Mouse (Mus musculus) CH12.LX (cell line): Measurements from ENCODE around the gene Foxp1. TPM values are rescaled to one million over a fixed set of nuclear protein-coding genes. Genes with fewer than 3 reads are reported as not detected.

Experiments
- DNase-seq: peaks from one replicate; pipeline ENCODE4 v3.0.0-alpha.2; 2013; ENCODE audit errors: extremely low read depth
- H3K27ac ChIP-seq: 2 replicates; pipeline ENCODE4 v1.5.1; 2012; ENCODE audit warnings: low read depth, mild to moderate bottlenecking, control low read depth, moderate library complexity; ENCODE audit not compliant: insufficient read depth
- H3K27me3 ChIP-seq: replicated peaks from 2 replicates; pipeline ENCODE3; 2012; ENCODE audit warnings: inconsistent platforms
- H3K36me3 ChIP-seq, 2 experiments: replicated peaks in 1 of 2; 2 replicates each; pipeline versions ENCODE3 to v1.6.1; 2012; ENCODE audit warnings: inconsistent platforms in 1 of 2, low read length in 1 of 2, mild to moderate bottlenecking in 1 of 2, mixed read lengths in 1 of 2, moderate library complexity in 1 of 2; ENCODE audit not compliant: control insufficient read depth in 1 of 2, insufficient read depth in 1 of 2
- H3K4me1 ChIP-seq, 2 experiments: 2 replicates each; pipeline ENCODE4 v1.6.1; 2012; ENCODE audit warnings: inconsistent platforms in 1 of 2, moderate library complexity in 1 of 2; ENCODE audit not compliant: insufficient read depth in 2 of 2, control insufficient read depth in 1 of 2
- H3K4me2 ChIP-seq: 2 replicates; pipeline ENCODE4 v1.6.1; 2012; ENCODE audit warnings: low read depth, mild to moderate bottlenecking, control low read depth; ENCODE audit not compliant: poor library complexity, insufficient read depth, severe bottlenecking
- H3K4me3 ChIP-seq, 3 experiments: fragments of 150-350 bp in 1 of 3; sonication (generic) in 1 of 3; replicated peaks in 1 of 3; 2 replicates each; pipeline versions ENCODE3 to v1.5.1; 2011 to 2012; ENCODE audit warnings: low read depth in 2 of 3, low read length in 2 of 3, mild to moderate bottlenecking in 2 of 3, moderate library complexity in 2 of 3, control low read depth in 1 of 3, improper control_type of control experiment in 1 of 3, inconsistent platforms in 1 of 3, mixed read lengths in 1 of 3; ENCODE audit not compliant: poor library complexity in 1 of 3
- H3K79me2 ChIP-seq: replicated peaks from 2 replicates; pipeline ENCODE4 v1.6.1; 2012; ENCODE audit warnings: mild to moderate bottlenecking, moderate library complexity; ENCODE audit not compliant: control insufficient read depth, poor library complexity, insufficient read depth, severe bottlenecking; ENCODE audit errors: extremely low read depth
- H3K9ac ChIP-seq: 2 replicates; pipeline ENCODE4 v1.6.1; 2012; ENCODE audit warnings: low read depth, mild to moderate bottlenecking, control low read depth, moderate library complexity; ENCODE audit not compliant: insufficient read depth
- H3K9me3 ChIP-seq: replicated peaks from 2 replicates; pipeline ENCODE3; 2012; ENCODE audit warnings: low read length, inconsistent platforms, mixed read lengths
- BHLHE40 ChIP-seq: IDR thresholded peaks from 2 replicates; pipeline ENCODE4 v1.6.1; 2011; ENCODE audit warnings: mild to moderate bottlenecking, low read depth, low read length, improper control_type of control experiment
- CHD1 ChIP-seq: IDR thresholded peaks from 2 replicates; pipeline ENCODE4 v1.6.1; 2012; ENCODE audit warnings: low read depth, low read length, improper control_type of control experiment, inconsistent platforms
- E2F4 ChIP-seq: IDR thresholded peaks from 2 replicates; pipeline ENCODE4 v1.6.1; 2011; ENCODE audit warnings: low read depth, low read length, improper control_type of control experiment; ENCODE audit not compliant: insufficient replicate concordance
- ELF1 ChIP-seq: IDR thresholded peaks from 2 replicates; pipeline ENCODE4 v1.6.1; 2014; ENCODE audit warnings: low read depth, mild to moderate bottlenecking, inconsistent platforms, low read length, improper control_type of control experiment
- EP300 ChIP-seq: IDR thresholded peaks from 2 replicates; pipeline ENCODE4 v1.6.1; 2011; ENCODE audit warnings: low read length, improper control_type of control experiment
- ETS1 ChIP-seq: conservative IDR thresholded peaks from 2 replicates; pipeline ENCODE4 v1.6.1; 2012; ENCODE audit warnings: low read depth, mild to moderate bottlenecking, inconsistent platforms, low read length, improper control_type of control experiment, moderate library complexity
- IRF4 ChIP-seq: IDR thresholded peaks from 2 replicates; pipeline ENCODE4 v1.6.1; 2014; ENCODE audit warnings: low read depth, mild to moderate bottlenecking, inconsistent platforms, low read length, improper control_type of control experiment
- KAT2A ChIP-seq: IDR thresholded peaks from 2 replicates; pipeline ENCODE4 v1.6.1; 2012; ENCODE audit warnings: low read length, improper control_type of control experiment, inconsistent platforms; ENCODE audit not compliant: insufficient replicate concordance
- MAFK ChIP-seq: IDR thresholded peaks from 2 replicates; pipeline ENCODE4 v1.6.1; 2011; ENCODE audit warnings: low read length, improper control_type of control experiment; ENCODE audit not compliant: insufficient replicate concordance
- MAZ ChIP-seq: IDR thresholded peaks from 2 replicates; pipeline ENCODE4 v1.6.1; 2012; ENCODE audit warnings: low read depth, mild to moderate bottlenecking, inconsistent platforms, low read length, improper control_type of control experiment, moderate library complexity
- MEF2A ChIP-seq: IDR thresholded peaks from 2 replicates; pipeline ENCODE4 v1.6.1; 2014; ENCODE audit warnings: low read depth, mild to moderate bottlenecking, inconsistent platforms, low read length, improper control_type of control experiment, borderline replicate concordance
- MXI1 ChIP-seq: IDR thresholded peaks from 2 replicates; pipeline ENCODE4 v1.6.1; 2011; ENCODE audit warnings: mild to moderate bottlenecking, low read depth, low read length, improper control_type of control experiment
- MYC ChIP-seq: IDR thresholded peaks from 2 replicates; pipeline ENCODE4 v1.6.1; 2011; ENCODE audit warnings: low read depth, mild to moderate bottlenecking, improper control_type of control experiment, low read length
- NELFE ChIP-seq: IDR thresholded peaks from 2 replicates; pipeline ENCODE4 v1.6.1; 2011; ENCODE audit warnings: low read depth, low read length, improper control_type of control experiment
- PAX5 ChIP-seq: IDR thresholded peaks from 2 replicates; pipeline ENCODE4 v1.6.1; 2012; ENCODE audit warnings: low read length, inconsistent platforms, mixed read lengths
- POLR2A ChIP-seq: IDR thresholded peaks from 2 replicates; pipeline ENCODE4 v1.6.1; 2011; ENCODE audit warnings: low read depth, mild to moderate bottlenecking, improper control_type of control experiment, low read length
- POLR2AphosphoS2 ChIP-seq: IDR thresholded peaks from 2 replicates; pipeline ENCODE4 v1.6.1; 2011; ENCODE audit warnings: low read depth, low read length, improper control_type of control experiment
- SIN3A ChIP-seq: IDR thresholded peaks from 2 replicates; pipeline ENCODE4 v1.6.1; 2012; ENCODE audit warnings: low read length, improper control_type of control experiment, inconsistent platforms
- ZKSCAN1 ChIP-seq: IDR thresholded peaks from 2 replicates; pipeline ENCODE4 v1.6.1; 2012; ENCODE audit warnings: low read depth, inconsistent platforms, low read length, improper control_type of control experiment, borderline replicate concordance
- ZMIZ1 ChIP-seq: IDR thresholded peaks from 2 replicates; pipeline ENCODE4 v1.6.1; 2012; ENCODE audit warnings: low read depth, mild to moderate bottlenecking, inconsistent platforms, low read length, improper control_type of control experiment
- dilution Hi-C: fragments of 300-500 bp; cut with MboI; formaldehyde crosslinking; loops from 2 replicates; pipeline ENCODE4 v1.14.3; 2020; ENCODE audit warnings: low sequenced_read_pairs; ENCODE audit not compliant: extremely low pct_unique_long_range_greater_than_20kb, extremely low pct_ligation_motif_present
- in situ Hi-C: fragments of 300-500 bp; cut with MboI; formaldehyde crosslinking; loops from 3 replicates; pipeline ENCODE4 v1.14.3; 2019; ENCODE audit warnings: low sequenced_read_pairs, low pct_ligation_motif_present, low pct_unique_long_range_greater_than_20kb, mixed read lengths
- polyA plus RNA-seq: library from polyadenylated mRNA; unstranded; fragments of >175 nt; gene quantifications from 2 replicates; pipeline ENCODE4 v1.2.1, GENCODE M21; 2012; ENCODE audit warnings: low read depth; ENCODE audit not compliant: insufficient read length
- total RNA-seq, 2 experiments: library from RNA; depleted of rRNA; stranded (reverse); fragments of 300-350 nt in 1 of 2; fragments of >200 nt in 1 of 2; gene quantifications; 2 replicates each; pipeline ENCODE4 v1.2.3; 2012 to 2014

The Foxp1 gene
- total and polyA plus RNA-seq, 3 experiments, result 66.5 to 105 (median 87.4) TPM

GRCm38 (mm10) chr6:99135938-99136729, 386.4 kb downstream of the Foxp1 start:
- dilution Hi-C loops (no loop called here), in situ Hi-C loops (no loop called here)
- DNase-seq, result no peak
- H3K9ac ChIP-seq, result no peak overlapping the region
- H3K4me1 ChIP-seq, result peaks cover 9 to 25% of the 10 kb centered on the region in 2 experiments; a peak in 3 of 4 replicates
- no peak overlapping the region for H3K4me3 ChIP-seq
- no peak overlapping the region for H3K27ac ChIP-seq
- no peaks in the 10 kb centered on the region; the same call in 1 of the 2 replicates for H3K79me2 ChIP-seq
- no peaks in the 10 kb centered on the region for H3K9me3 ChIP-seq
- no peak for TF ChIP-seq PAX5
- no peak for TF ChIP-seq ZKSCAN1
- no peak for TF ChIP-seq BHLHE40
- TF ChIP-seq, all 38 proteins: peak for 0
- peaks cover 2 to 11% of the 10 kb centered on the region in 2 experiments for H3K36me3 ChIP-seq
- H3K27me3 ChIP-seq, result no peaks in the 10 kb centered on the region
- no peak overlapping the region for H3K4me2 ChIP-seq

GRCm38 (mm10) chr6:99131815-99132214, 390.7 kb downstream of the Foxp1 start:
- no peak for TF ChIP-seq E2F4
- TF ChIP-seq EP300, result peak; percentile 55; the same call in 1 of the 2 replicates
- no peak for TF ChIP-seq ZKSCAN1
- no peak for TF ChIP-seq NELFE
- Histone ChIP-seq H3K27me3 (no peaks in the 10 kb centered on the region), H3K36me3 (peaks cover 4 to 14% of the 10 kb centered on the region in 2 experiments), H3K4me1 (peaks cover 11 to 35% of the 10 kb centered on the region in 2 experiments), H3K4me2 (peak overlapping the region; percentile 97), H3K9me3 (peaks cover 9% of the 10 kb centered on the region), H3K9ac (peak overlapping the region; percentile 59; the same call in 1 of the 2 replicates), H3K4me3 (no peak overlapping the region), H3K27ac (peak overlapping the region; percentile 84; the same call in 1 of the 2 replicates), H3K79me2 (no peaks in the 10 kb centered on the region; the same call in 1 of the 2 replicates)
- in situ Hi-C loops (no loop called here), dilution Hi-C loops (no loop called here)
- peak; percentile 53 for DNase-seq

- peak overlapping the region; percentile 59 for H3K9ac ChIP-seq
- dilution Hi-C loops, result no loop called here
- in situ Hi-C loops, result no loop called here
- H3K9me3 ChIP-seq, result peaks cover 11% of the 10 kb centered on the region
- H3K4me1 ChIP-seq, result peaks cover 15 to 39% of the 10 kb centered on the region in 2 experiments
- DNase-seq, result peak; percentile 67
- peak overlapping the region; percentile 97 for H3K4me2 ChIP-seq
- H3K79me2 ChIP-seq, result no peaks in the 10 kb centered on the region; the same call in 1 of the 2 replicates
- H3K27ac ChIP-seq, result peak overlapping the region; percentile 84
- H3K4me3 ChIP-seq, result peak overlapping the region in 1 of 3 experiments; percentile 10
- peaks cover 4 to 18% of the 10 kb centered on the region in 2 experiments for H3K36me3 ChIP-seq
- H3K27me3 ChIP-seq, result no peaks in the 10 kb centered on the region
- TF ChIP-seq MYC (peak; percentile 61; the same call in 1 of the 2 replicates), CHD1 (no peak), MXI1 (peak; percentile 70), BHLHE40 (peak; percentile 54), ELF1 (peak; percentile 42; the same call in 1 of the 2 replicates), MEF2A (peak; percentile 71), KAT2A (0 out of 2 replicates have a peak, but pooled peaks have one; percentile 44), POLR2A (0 out of 2 replicates have a peak, but pooled peaks have one; percentile 44), NELFE (0 out of 2 replicates have a peak, but pooled peaks have one; percentile 26), MAZ (peak; percentile 91), ZMIZ1 (no peak), SIN3A (peak; percentile 86), IRF4 (peak; percentile 68), EP300 (peak; percentile 50), ZKSCAN1 (no peak), MAFK (0 out of 2 replicates have a peak, but pooled peaks have one; percentile 28), ETS1 (peak; percentile 69), POLR2AphosphoS2 (no peak)
Measured at GRCm38 (mm10) chr6:99130758-99131410, 391.6 kb downstream of the Foxp1 start.
